Mouse (Mus musculus): ENCODE results near the gene Adgrf3. TPM values are rescaled to one million over a fixed set of nuclear protein-coding genes. Genes with fewer than 3 reads are reported as not detected.

Gene Adgrf3
- polyA plus RNA-seq (2012; rRNA removed; ENCODE audit: low replicate concordance), result not detected in 2 replicates

GRCm38 (mm10) chr5:30205493-30205892 is at the start of gene Adgrf3:
Gene Adgrf3, minus strand, starts transcription at chr5:30205722.

DNA sequence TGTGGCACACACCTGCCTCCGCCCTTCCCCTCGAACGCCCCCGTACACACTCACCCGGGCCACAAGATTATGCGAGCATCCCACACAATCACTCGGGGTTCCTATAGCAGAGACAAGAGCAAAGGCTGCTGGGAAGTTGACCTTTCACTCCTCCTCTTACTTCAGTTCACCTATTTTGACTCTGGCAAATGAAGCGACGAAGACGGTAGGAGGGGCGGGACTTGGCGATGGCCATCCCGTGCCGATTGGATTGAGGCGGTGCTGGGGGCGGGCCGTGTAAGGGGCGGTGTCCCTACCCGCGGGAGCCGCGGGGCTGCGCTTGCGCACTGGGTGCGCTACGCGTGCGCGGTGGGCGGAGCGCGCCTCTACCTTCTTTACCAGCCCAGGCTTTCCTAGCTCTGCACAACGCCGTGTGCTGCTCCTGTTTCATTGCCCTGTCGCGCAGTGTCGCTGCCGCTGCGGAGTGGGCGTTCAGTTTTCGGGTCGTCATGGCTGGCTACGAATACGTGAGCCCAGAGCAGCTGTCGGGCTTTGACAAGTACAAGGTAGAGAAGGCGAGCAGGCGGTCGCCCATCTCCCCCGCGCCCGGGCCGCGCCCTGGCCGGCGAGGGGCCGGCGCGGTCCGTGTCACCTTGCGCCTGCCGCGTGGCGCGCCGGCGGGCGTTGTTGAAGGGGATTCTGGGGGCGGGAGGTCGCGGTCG is 26.9 kb upstream of the Adgrf3 start, which contains the start of gene Selenoi:
Gene Selenoi, plus strand, starts transcription at position 311 of the 701 bp plus-strand sequence.

DNA sequence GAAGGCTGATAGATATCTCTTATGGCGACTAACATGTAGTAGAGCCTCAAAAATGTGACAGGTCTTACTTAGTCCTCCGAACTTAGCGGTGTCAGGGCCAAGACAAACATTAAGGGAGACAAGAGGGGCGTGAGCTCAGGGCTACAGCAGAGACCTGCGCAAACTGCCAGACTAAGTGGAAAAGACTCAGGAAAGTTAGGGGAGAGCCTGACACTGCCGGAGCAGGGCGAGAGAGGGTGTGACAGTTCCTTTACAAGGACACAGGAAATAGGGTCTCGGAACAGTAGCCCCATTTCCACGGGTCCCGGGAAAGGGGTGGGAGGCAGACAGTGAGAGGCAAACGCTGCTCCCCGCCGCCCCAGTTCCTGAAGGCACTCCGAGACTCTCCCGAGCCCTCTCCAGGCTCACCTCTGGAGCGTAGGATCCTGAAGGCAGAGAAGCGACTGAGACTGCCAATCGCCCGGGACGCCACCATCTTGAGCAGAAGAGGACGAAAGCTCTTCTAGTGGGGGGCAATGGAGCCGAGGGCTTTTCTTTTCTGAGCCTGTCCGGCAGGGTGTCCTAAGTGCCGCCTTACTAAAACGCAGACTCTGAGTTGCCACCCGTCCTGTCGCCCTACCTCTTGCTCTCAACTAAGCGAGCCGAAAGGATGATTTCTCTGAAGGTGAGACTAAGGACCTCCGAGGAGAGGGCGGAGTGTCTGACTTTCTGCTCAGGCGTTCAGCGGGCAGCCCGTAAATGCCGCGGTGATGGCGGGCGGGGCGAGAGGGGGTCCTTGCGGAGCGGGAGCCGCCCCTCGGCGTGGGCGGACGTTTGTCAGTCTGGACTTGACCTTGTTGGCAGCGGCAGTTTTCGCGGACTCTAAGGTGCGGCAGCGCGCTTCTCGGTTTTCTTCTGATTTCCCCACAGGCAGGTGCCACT is 50.8 kb downstream of the Adgrf3 start, which contains the start of the genes Hadha and Hadhb:
Gene Hadha, minus strand, starts transcription at position 689 of the 921 bp plus-strand sequence.
Gene Hadhb, plus strand, starts transcription at position 775 of the 921 bp plus-strand sequence.

Other genes starting within 250 kb of the Adgrf3 start
- gene Il6, start 192.6 kb downstream of the Adgrf3 start, polyA plus RNA-seq (2012; rRNA removed; ENCODE audit: low replicate concordance), result not detected in 2 replicates
- gene Tyms, start 132.1 kb downstream of the Adgrf3 start, polyA plus RNA-seq (2012; rRNA removed; ENCODE audit: low replicate concordance), result 17.6 and 41.6 TPM in 2 replicates
- gene Garem2, start 100.6 kb downstream of the Adgrf3 start, polyA plus RNA-seq (2012; rRNA removed; ENCODE audit: low replicate concordance), result 0.05 and 0.07 TPM in 2 replicates
- gene 3110082J24Rik, start 99.6 kb downstream of the Adgrf3 start, polyA plus RNA-seq (2012; rRNA removed; ENCODE audit: low replicate concordance), result not detected in 2 replicates
- 58.5 and 59.0 TPM in 2 replicates for gene Hadha, start 50.6 kb downstream of the Adgrf3 start, polyA plus RNA-seq (2012; rRNA removed; ENCODE audit: low replicate concordance)
- 31.3 and 46.6 TPM in 2 replicates for gene Hadhb, start 50.5 kb downstream of the Adgrf3 start, polyA plus RNA-seq (2012; rRNA removed; ENCODE audit: low replicate concordance)
- gene Selenoi, start 26.9 kb upstream of the Adgrf3 start, polyA plus RNA-seq (2012; rRNA removed; ENCODE audit: low replicate concordance), result 35.4 and 57.1 TPM in 2 replicates
- 0.12 and 0.14 TPM in 2 replicates for gene Drc1, start 75.7 kb upstream of the Adgrf3 start, polyA plus RNA-seq (2012; rRNA removed; ENCODE audit: low replicate concordance)